Mouse (Mus musculus) thymus, postnatal 0 days (tissue): ENCODE data around the gene Sgta. TPM values are rescaled to one million over a fixed set of nuclear protein-coding genes. Genes with fewer than 3 reads are reported as not detected.

ENCODE experiments used
- microRNA-seq: library from miRNA; unstranded; fragments of <30 nt; microRNA quantifications from one replicate; pipeline ENCODE4, GENCODE M21; 2016; ENCODE audit warnings: borderline number of aligned reads
- polyA plus RNA-seq: library from polyadenylated mRNA; unstranded; fragments of >200 nt; fragmentation: Nextera tagmentation; extraction: Ambion mirVana; gene quantifications from 2 replicates; pipeline ENCODE4 v1.2.1, GENCODE M21; 2015

Gene Sgta
- polyA plus RNA-seq, 1 experiment from 2014 or later, result 120 TPM

Small RNAs within 50 kb of the gene (microRNA-seq; reads per million reads assigned to microRNA genes)
- gene Mir5615-1 (not detected), gene Mir5615-2 (not detected)

Other genes starting within 250 kb of the Sgta start
- 0.15 and 0.29 TPM in 2 replicates for gene Jsrp1, start 246.7 kb downstream of the Sgta start, polyA plus RNA-seq
- gene Oaz1, start 233.5 kb downstream of the Sgta start, polyA plus RNA-seq, result 2,037 and 2,048 TPM in 2 replicates
- gene Lingo3, start 216.1 kb downstream of the Sgta start, polyA plus RNA-seq, result 0.06 and 0.18 TPM in 2 replicates
- 338 and 340 TPM in 2 replicates for gene Lsm7, start 205.0 kb downstream of the Sgta start, polyA plus RNA-seq
- 26.8 and 27.7 TPM in 2 replicates for gene Sppl2b, start 204.9 kb downstream of the Sgta start, polyA plus RNA-seq
- gene Tmprss9, start 188.3 kb downstream of the Sgta start, polyA plus RNA-seq, result 0.08 and 0.09 TPM in 2 replicates
- 337 and 351 TPM in 2 replicates for gene Timm13, start 159.2 kb downstream of the Sgta start, polyA plus RNA-seq
- 28.0 and 28.5 TPM in 2 replicates for gene Lmnb2, start 141.9 kb downstream of the Sgta start, polyA plus RNA-seq
- 19.0 and 21.7 TPM in 2 replicates for gene Gadd45b, start 130.1 kb downstream of the Sgta start, polyA plus RNA-seq
- gene Gng7, start 45.2 kb downstream of the Sgta start, polyA plus RNA-seq, result 1.5 and 1.8 TPM in 2 replicates
- gene Diras1, start 34.5 kb downstream of the Sgta start, polyA plus RNA-seq, result 0.04 TPM in 1 of 2 replicates, not detected in the other
- 16.0 and 16.8 TPM in 2 replicates for gene Slc39a3, start 22.8 kb downstream of the Sgta start, polyA plus RNA-seq
- 20.1 and 25.8 TPM in 2 replicates for gene Thop1, start 9.9 kb upstream of the Sgta start, polyA plus RNA-seq
- 0.24 and 0.53 TPM in 2 replicates for gene Creb3l3, start 38.7 kb upstream of the Sgta start, polyA plus RNA-seq
- gene Map2k2, start 45.7 kb upstream of the Sgta start, polyA plus RNA-seq, result 142 and 150 TPM in 2 replicates
- 34.5 and 44.9 TPM in 2 replicates for gene Zbtb7a, start 75.0 kb upstream of the Sgta start, polyA plus RNA-seq
- 37.3 and 39.0 TPM in 2 replicates for gene Pias4, start 107.7 kb upstream of the Sgta start, polyA plus RNA-seq
- 612 and 638 TPM in 2 replicates for gene Eef2, start 116.5 kb upstream of the Sgta start, polyA plus RNA-seq
- gene Dapk3, start 122.8 kb upstream of the Sgta start, polyA plus RNA-seq, result 47.8 and 54.1 TPM in 2 replicates
- not detected in 2 replicates for gene 4930442H23Rik, start 123.7 kb upstream of the Sgta start, polyA plus RNA-seq
- gene Nmrk2, start 141.9 kb upstream of the Sgta start, polyA plus RNA-seq, result 0.08 TPM in 1 of 2 replicates, not detected in the other
- gene Atcay, start 170.7 kb upstream of the Sgta start, polyA plus RNA-seq, result 0.62 and 0.70 TPM in 2 replicates
- 0.81 and 1.7 TPM in 2 replicates for gene Zfr2, start 173.0 kb upstream of the Sgta start, polyA plus RNA-seq
- 17.7 and 19.3 TPM in 2 replicates for gene Matk, start 192.8 kb upstream of the Sgta start, polyA plus RNA-seq
- gene Mrpl54, start 206.8 kb upstream of the Sgta start, polyA plus RNA-seq, result 216 and 225 TPM in 2 replicates
- gene Apba3, start 206.8 kb upstream of the Sgta start, polyA plus RNA-seq, result 34.8 and 38.7 TPM in 2 replicates
- gene Tjp3, start 231.4 kb upstream of the Sgta start, polyA plus RNA-seq, result 7.8 and 9.3 TPM in 2 replicates
- 36.9 and 38.6 TPM in 2 replicates for gene Pip5k1c, start 232.8 kb upstream of the Sgta start, polyA plus RNA-seq